Mouse (Mus musculus) lung, adult 10 weeks (tissue): Measurements from ENCODE around the gene Amy2a1. TPM values are rescaled to one million over a fixed set of nuclear protein-coding genes. Genes with fewer than 3 reads are reported as not detected.

Source experiments
- polyA plus RNA-seq: library from polyadenylated mRNA; stranded (reverse); fragments of 350-450 nt; fragmentation: Illumina TruSeq; extraction: RNeasy Lipid Tissue Mini Kit (QIAGEN cat#74804); gene quantifications from one replicate; pipeline ENCODE4 v1.2.3, GENCODE M21; 2014; ENCODE audit warnings: low read depth, low replicate concordance; ENCODE audit not compliant: insufficient read depth

Amy2a1 gene
- not detected for polyA plus RNA-seq

GRCm38 (mm10) chr3:113532328-113532727 lies at the start of gene Amy2a1:
Amy2a1 (minus strand) TSS chr3:113532428.

Other genes with a start within 250 kb of the Amy2a1 start
- gene Amy2a4, start 241.0 kb downstream of the Amy2a1 start, polyA plus RNA-seq = not detected
- gene Amy2a3, start 208.4 kb downstream of the Amy2a1 start, polyA plus RNA-seq = not detected
- gene Amy2a2, start 175.8 kb downstream of the Amy2a1 start, polyA plus RNA-seq = not detected
- 9.2 TPM for gene Amy1, start 74.3 kb upstream of the Amy2a1 start, polyA plus RNA-seq
- gene Rnpc3, start 97.7 kb upstream of the Amy2a1 start, polyA plus RNA-seq = 9.1 TPM